Mouse (Mus musculus) thymus, adult 18-20 months (tissue): ENCODE data around the gene Gtf2a2.

Source experiments
- DNase-seq, 2 experiments: peaks; one replicate each; pipeline ENCODE4 v3.0.0; 2022; ENCODE audit warnings: mixed read lengths in 2 of 2

The Gtf2a2 gene

DNA sequence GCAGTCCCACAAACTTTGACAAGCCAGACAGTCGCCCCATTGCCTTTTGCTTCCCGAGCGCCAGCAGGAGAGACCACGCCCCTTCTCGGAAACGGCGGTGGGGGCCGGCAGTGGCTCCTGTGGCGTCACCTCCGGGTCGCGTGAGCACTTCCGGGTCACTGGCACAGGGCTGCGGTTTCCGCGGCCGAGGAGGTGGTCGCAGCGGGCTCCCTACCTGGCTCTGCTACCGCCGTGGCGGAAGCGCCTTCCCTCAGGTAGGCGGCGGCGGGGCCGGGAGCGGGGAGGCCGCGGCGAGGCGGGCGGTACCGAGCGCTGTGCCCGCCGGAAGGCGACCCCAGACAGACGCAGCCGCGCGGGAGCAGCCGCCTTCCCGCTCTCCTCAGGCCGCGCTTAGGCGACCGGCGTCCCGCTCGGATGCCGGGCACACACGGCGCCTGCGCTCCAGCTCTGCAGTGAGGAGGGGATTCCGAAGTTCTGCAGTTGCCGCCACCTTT is at the start of gene Gtf2a2:
Gene Gtf2a2, plus strand, starts transcription at position 143 of the 494 bp plus-strand sequence.
- peak; percentile 88 to 90 for DNase-seq

DNA sequence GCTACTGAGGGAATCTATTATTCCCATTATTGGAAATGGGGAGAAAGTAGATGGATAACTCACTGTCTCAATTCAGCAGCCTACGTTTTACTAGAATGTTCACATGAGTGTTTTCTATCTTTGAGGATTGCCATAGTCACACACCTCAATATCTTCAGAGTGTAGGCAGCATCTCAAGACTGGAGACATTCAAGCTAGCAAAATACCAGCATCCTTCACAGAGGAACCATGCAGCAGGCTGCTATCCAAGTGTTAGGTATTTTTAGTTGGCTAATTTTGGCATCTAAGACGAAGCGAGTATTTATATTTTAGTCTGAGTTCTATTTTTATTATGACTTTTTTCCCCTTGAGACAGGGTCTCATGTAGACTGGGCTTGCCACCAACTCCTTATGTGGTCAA is 48.0 kb upstream of the Gtf2a2 start:
- no peak for DNase-seq

GRCm38 (mm10) chr9:69985526-69985925 is 26.8 kb upstream of the Gtf2a2 start:
- DNase-seq = no peak

- DNase-seq = no peak
Measured at GRCm38 (mm10) chr9:69986063-69986462, 26.3 kb upstream of the Gtf2a2 start.

GRCm38 (mm10) chr9:69986571-69986970 is 25.8 kb upstream of the Gtf2a2 start:
- DNase-seq = no peak

DNA sequence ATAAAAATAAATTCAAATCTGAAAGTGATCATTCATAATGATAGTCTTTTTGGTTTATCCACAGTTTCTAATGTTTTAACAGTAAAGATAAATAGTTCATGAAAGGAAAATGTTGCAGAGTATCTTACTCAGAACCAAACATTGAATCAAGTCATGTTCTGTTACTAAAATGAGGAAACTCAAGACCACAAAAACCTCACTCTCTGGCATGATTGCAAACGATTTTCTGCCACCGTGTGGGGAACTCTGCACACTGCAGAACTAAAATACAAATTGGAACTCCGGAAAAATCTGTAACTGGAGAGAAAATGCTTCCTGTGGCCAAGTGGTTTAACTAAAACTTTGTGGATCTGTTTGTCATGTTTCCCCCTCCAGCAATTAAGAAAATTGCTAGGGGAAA is 24.8 kb upstream of the Gtf2a2 start:
- DNase-seq = peak; percentile 21 to 32

- no peak for DNase-seq
Measured at GRCm38 (mm10) chr9:69988706-69989302, 23.5 kb upstream of the Gtf2a2 start.

DNA sequence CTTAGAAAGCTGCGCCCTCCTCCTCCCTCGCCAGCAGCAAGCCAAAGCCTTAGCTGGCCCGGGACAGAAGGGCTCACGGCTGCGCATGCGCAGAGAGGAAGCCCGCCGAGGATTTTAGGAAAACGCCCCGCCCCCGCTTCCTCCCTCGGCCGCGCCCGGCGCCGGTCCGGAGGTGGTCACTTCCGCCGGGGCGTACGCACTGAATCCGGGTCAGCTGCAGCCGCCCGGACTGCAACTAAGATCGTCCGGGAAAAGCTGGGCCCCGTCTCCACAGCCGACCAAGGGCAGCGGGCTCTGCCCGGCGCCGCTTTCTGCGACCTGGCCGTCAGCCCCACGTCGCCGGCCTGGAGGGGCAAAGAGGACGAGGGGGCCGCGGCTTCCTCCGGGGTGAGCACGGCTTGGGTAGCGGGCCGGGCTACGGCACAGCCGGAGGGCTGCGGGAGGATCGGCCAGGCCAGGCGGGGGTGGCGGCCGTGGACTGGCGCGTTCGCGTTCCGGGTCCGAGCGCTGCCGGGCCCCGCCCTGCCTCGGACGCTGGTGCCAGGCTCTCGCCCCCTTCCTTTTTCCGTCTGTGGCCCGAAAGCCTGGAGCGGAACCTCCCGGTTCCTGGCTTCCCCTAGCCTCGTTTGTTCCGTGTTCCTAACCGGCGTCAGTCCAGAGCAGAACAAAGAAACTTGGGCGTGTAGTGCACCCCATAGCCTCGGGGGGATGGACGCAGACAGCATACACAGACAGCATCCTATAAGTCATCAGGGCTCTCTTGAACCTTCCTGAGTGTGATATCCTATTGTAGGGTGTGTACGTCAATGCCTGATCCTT is 22.8 kb upstream of the Gtf2a2 start, which contains the start of gene Bnip2:
Gene Bnip2, plus strand, starts transcription at position 164 of the 819 bp plus-strand sequence.
- DNase-seq = peak; percentile 82 to 83

DNA sequence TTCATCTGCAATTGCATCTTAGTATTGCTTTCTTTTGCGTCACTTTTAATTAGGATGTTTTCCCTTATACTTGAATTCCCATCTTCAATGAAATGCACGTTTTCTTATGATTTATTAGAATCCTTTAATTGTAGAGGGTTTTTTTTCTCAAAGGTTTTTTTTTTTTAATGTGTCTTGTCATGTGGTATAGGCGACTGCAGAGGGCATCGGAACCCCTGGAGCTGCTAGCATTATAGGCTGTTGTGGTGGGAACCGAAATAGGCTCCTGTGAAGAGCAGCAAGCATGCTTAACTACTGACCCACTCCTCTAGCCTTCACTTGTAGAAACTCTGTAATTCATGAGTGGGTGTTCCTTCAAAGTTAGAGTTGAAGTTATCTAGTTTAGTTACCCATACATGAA is 22.0 kb upstream of the Gtf2a2 start:
- no peak for DNase-seq

GRCm38 (mm10) chr9:69992841-69993277 is 19.5 kb upstream of the Gtf2a2 start:
- DNase-seq = no peak

DNA sequence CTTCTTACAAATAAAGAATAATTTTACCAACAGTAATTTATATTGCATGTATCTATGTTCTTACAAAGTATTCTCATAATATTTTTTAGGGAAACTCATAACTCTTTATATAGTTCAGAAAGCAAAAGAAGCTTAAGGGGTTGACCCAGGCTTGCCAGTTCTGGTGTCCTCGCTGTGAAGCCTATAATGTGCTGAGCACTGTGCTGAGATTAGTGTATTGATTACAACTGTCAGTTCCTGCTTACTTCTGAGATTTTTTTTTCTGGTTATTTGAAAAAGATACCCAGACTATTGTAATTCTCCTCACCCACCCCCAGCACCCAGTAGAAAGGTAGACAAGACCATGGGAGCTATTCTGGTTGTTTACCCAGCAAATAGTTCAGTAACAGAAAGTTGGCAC is 18.9 kb upstream of the Gtf2a2 start:
- no peak for DNase-seq

DNA sequence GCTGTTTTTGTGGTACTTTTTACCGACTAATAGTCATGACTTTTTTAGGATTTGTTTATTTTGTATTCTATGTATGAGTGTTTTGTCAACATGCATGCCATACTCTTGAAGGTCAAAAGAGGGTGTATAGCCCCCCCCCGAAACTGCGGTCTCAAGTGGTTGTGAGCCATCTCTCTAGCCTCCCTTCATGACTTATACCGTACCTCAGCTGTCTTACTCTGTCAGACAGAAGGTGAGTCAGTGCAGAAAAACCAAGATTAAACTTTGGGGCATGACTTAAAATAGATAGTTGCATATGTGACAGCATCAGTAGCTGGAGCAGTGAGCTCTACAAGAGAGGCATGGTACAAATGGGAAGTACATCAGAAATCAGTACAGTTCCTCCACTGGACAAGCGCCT is 17.8 kb upstream of the Gtf2a2 start:
- DNase-seq = no peak

DNA sequence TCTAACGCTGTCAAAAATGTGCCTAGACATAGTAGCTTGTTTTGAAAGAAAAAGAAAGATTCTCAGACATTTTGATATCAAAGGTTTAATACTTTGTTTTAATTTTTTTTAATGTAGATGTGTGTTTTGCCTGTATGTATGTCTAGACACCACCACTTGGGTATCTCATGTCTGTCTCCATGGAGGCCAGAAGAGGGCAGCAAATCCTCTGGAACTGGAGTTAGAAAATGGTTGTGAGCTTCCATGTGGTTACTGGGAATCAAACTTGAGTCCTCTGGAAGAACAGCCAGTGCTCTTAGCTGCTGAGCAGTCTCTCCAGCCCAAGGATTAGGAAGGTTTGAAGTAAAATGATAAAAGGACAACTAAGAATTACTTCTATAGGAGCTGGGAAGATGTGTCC is 13.0 kb upstream of the Gtf2a2 start:
- no peak for DNase-seq

GRCm38 (mm10) chr9:70003516-70003915 is 8.8 kb upstream of the Gtf2a2 start:
- no peak for DNase-seq

DNA sequence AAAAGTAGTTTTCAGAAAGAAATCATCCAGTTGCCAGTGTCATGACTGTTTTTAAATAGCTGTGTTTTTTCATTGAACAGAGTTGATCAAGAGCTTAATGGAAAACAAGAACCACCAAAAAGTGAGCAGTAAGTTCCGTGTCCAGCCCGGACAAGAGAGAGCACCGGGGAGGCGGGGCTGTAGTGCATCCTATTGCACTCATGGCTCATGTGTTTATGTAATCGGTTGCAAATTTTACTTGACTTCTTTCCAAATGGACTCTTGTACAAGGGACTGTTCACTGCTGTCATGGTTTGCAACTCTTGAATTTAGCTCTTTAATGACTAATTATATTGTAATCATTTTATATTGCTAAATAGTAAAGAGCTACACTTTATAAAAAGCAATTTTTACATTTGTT is 5.4 kb upstream of the Gtf2a2 start:
- no peak for DNase-seq

DNA sequence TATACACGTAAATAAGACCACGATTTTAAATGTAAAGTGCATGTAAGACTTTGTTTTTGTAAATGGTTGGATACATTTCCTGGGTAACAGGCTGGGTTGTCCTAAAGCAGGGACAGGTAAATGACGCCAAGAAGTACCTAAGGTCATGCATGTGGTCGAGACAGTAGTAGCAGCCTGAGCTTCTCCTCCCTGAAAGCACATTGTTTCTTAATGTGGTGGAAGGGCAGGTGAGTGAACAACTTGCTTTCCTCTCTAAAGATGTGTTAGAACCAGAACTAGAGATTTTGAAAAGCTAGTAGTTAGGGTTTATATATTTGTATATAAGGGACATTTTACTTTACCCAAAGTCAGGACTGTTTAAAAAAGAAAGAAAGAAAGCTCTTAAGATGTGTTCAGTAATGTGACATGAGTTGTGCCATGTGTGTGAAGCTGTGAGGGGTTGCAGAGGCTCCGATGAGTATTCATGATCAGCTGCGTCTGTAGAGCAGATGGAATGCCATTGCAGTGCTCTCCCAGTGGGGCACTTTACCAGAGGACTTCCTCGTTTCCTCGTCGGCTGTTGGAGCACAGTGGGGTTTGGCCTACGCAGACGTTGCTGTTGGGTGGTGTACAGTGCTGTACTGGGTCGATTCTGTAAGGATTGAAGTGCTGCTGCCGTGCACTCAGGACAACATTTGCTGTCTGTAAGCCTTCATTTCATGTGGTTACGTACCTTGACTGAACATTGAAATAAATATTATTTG is 4.7 kb upstream of the Gtf2a2 start:
- no peak for DNase-seq

DNA sequence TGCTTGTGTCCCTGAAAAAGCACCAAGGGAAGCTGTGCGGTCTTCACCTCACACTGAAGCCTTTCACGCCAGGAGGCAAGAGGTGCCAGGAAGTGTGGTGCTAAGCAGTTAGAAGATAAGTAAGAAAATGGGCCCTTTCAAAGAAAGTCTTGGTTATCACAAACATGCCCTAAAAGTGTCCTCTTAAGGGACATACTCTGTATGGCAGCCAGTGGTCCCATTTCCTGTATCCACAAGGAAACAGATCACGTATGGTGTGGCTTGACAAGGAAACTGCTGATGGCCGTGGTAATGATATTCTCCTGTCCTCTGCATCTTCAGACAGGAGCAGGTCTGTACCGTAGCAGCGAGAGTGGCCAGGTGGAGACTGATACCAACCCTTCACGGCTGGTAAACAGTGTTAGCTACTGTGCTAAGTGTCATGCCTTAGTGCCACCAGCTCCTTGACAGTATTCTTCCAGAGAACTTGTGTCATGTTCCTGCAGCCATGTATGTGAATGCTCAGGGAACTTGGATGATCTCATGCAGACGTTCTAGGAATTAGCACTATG is 2.5 kb upstream of the Gtf2a2 start:
- DNase-seq = no peak

- no peak for DNase-seq
Measured at GRCm38 (mm10) chr9:70010781-70011473, 1.4 kb upstream of the Gtf2a2 start.

DNA sequence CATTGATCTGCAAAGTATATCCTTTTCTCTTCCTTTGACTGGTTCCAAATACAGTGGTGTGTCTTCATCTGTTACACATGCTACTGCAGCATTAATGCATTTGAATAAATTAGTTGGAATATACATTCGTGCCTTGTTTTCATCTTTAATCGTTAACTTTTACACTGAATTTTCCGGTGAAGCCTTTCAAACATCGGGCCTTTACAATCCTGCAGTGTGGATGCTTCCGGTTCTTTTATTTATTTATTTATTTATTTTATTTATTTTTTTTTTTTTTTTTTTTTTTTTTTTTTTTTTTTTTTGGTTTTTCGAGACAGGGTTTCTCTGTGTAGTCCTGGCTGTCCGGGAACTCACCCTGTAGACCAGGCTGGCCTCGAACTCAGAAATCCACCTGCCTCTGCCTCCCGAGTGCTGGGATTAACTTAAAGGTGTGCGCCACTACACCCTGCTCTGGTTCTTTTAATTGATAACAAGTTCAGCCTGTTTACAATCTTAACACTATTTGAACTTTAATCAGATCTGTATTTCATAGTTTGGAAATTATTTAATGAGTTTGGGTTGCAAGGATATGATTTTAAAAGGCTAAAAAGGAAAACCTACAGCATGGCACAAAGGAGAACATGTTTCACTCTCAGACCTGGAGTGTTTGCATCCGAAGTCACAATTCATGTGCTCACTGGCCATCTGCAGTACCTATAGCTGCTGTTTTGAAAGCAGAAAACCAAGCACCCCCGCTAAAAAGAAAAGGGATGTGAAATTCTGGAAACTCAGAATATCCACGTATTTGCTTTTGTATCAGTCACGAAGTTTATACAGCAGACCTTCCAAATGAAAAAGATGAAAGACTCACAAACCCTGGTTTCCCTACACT is 578 bp upstream of the Gtf2a2 start:
- DNase-seq = no peak

DNA sequence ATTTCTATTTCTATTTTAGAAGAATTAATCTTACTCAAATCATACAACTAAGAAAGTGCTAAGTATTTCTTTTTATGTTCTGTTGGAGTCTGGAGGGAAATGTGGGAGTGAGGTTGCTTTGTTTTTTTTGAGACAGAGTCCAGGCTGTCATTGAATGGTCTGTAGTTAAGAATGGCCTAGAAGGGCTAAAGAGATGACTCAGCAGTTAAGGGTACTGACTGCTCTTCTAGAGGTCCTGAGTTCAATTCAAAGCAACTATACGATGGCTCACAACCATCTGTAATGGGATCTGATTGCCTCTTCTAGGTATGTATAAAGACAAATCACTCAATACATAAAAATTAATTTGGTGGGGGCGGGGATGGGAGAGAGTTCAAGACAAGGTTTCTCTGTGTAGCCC is 3.3 kb downstream of the Gtf2a2 start:
- no peak for DNase-seq

DNA sequence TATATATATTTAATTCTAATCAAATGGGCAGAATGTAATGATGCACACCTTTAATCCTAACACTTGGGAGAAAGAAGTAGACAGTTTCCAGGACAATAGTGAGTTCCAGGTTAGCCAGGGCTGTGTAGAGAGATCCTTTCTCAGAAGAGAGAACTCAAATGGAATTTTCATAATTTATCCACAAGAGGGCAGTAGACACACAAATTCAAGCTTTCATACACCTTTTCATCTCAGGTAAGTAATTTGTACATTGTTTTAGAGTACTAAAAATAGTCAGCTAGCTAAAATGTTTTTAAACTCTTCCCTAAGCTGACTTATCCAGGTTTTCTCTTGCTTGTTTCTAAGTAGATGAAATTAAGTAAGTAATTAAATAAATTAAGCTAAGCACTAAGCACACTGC is 6.5 kb downstream of the Gtf2a2 start:
- no peak for DNase-seq

DNA sequence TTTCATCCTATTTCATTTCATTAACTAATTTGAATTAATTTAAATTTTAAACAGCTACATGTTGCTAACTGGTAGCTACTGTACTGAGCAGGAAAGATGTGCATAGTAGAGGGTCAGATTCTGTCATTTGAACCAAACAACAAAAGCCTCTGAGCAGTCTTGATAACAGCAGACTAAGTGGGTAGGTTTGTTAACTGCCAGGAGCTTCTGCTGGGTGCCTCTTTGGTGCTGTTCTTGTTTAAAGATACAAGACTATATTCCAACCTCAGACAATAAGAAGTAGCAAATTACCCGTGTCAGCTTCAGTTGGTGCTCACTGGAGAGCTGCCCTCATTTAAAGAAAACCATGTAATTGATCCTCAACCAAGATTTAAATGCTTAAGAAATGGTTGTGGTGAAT is 9.3 kb downstream of the Gtf2a2 start:
- DNase-seq = no peak
